18 mouse cellular contexts compared by ENCODE assay signal in genomic region chr2:42370180-42371101, GRCm38 (mm10).
"Had no signal": no experiment of that assay in that cellular context is flagged by ENCODE, and none has a peak within 500 bp of the region (broad histone marks: within the 10 kb centered on the region; RNA-seq: fewer than 3 reads in every experiment).

No protein-coding gene starts in this region.

- H3K4me3 ChIP-seq: midbrain, embryonic 10.5 days; midbrain, embryonic 12.5 days; myocyte; neural tube, embryonic 12.5 days had no signal

- H3K4me2 ChIP-seq: lung, embryonic 14.5 days; midbrain, embryonic 12.5 days; neural tube, embryonic 12.5 days had no signal

- H3K4me1 ChIP-seq: midbrain, embryonic 10.5 days; midbrain, embryonic 12.5 days; neural tube, embryonic 12.5 days had no signal

- H3K9ac ChIP-seq: lung, embryonic 14.5 days; midbrain, embryonic 12.5 days; neural tube, embryonic 12.5 days had no signal

- H3K27ac ChIP-seq: midbrain, embryonic 10.5 days; midbrain, embryonic 12.5 days; neural tube, embryonic 12.5 days had no signal

- DNase-seq: lung, adult 18-20 months; lung, embryonic 14.5 days; lung, postnatal 10 days; lung, postnatal 4 days; midbrain, embryonic 14.5 days; retina, postnatal 1 day; right cerebral cortex, adult 18-20 months; right cerebral cortex, postnatal 25 days; right cerebral cortex, postnatal 4 days; spleen, adult 18-20 months; thymus, adult 18-20 months; thymus, postnatal 14 days; thymus, postnatal 36 days had no signal

- H3K36me3 ChIP-seq: midbrain, embryonic 10.5 days; midbrain, embryonic 12.5 days; neural tube, embryonic 12.5 days had no signal

- ATAC-seq: midbrain, embryonic 16.5 days had no signal

- H3K9me3 ChIP-seq: midbrain, embryonic 10.5 days; midbrain, embryonic 12.5 days; neural tube, embryonic 12.5 days had no signal

- H3K27me3 ChIP-seq: midbrain, embryonic 12.5 days; neural tube, embryonic 12.5 days had no signal
